9 mouse cellular contexts compared by ENCODE assay signal in the genomic region with DNA sequence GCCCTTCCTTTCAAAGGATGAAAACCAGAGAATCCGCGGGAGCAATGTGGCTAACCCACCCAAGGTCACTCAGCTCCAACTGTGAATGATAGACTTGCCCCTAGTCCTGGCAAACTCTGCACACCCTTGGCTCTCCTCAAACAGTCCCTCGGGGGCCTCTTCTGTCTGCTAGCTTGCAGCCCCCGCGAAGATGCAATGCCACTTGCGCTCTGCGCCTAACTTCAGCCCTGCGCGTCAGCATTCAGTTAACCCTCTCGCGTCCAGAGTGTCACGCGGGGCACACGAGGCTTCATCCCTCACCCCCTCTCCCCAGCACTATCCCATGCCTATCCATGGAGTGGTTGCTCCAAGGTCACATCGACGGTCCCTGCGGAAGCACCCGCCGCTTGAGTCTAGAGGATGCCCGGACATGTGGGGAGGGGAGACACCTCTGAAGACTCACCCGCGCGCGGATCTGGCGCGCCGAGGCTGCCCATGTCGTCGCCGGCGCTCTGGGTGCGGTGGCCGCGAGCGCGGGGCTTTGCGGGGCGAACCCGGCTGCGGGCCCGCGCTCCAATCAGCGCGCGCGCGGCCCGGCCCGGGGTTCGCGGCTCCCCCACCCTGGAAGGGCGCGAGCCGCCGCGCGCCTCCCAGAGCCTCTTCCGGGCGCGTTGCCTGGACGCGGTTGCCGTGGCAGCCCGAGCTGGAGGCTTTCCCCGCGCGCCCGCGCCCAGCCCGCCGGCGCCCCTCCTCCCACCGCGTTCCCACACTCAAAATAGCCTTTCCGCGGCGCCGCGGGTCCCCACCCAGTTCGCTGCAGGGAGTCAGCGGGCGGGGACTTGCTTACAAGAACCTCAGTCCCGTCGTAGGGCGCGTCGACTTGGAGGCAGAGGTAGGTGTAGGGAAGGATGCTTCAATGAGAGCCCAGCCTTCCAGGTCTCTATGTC. TPM values are rescaled to one million over a fixed set of nuclear protein-coding genes. Genes with fewer than 3 reads are reported as not detected.
DNase-seq lines count a peak whose midpoint lies in the region; ATAC-seq and TF ChIP-seq lines count a peak whose summit lies in the region.
"Had no signal": no experiment of that assay in that cellular context is flagged by ENCODE, and none has a peak within 500 bp of the region (broad histone marks: within the 10 kb centered on the region; RNA-seq: fewer than 3 reads in every experiment).

No protein-coding gene starts in this region.

- H3K27me3 ChIP-seq in erythroblast, embryonic 14.5 days (ENCODE audit: control insufficient read depth): peaks cover 31% of the 10 kb centered on the region
- peaks cover 71% of the 10 kb centered on the region for H3K27me3 ChIP-seq in embryonic facial prominence, embryonic 10.5 days (replicated peaks; ENCODE audit: low read depth, poor library complexity, severe bottlenecking)
- no peaks in the 10 kb centered on the region for H3K27me3 ChIP-seq in heart, adult 2 months (ENCODE audit: control insufficient read depth, insufficient read depth, low read length)
- no peaks in the 10 kb centered on the region for H3K27me3 ChIP-seq in kidney, adult 2 months (replicated peaks; ENCODE audit: control insufficient read depth, insufficient read depth, low read length)
- peaks cover 19% of the 10 kb centered on the region for H3K27me3 ChIP-seq in midbrain, embryonic 13.5 days
- H3K27me3 ChIP-seq in stomach, embryonic 15.5 days (replicated peaks): 0 out of 2 replicates have a peak, but pooled peaks cover 5% of the 10 kb centered on the region

- H3K9me3 ChIP-seq in erythroblast, embryonic 14.5 days (ENCODE audit: control insufficient read depth, low read length): no peaks in the 10 kb centered on the region
- no peaks in the 10 kb centered on the region for H3K9me3 ChIP-seq in embryonic facial prominence, embryonic 10.5 days
- H3K9me3 ChIP-seq in midbrain, embryonic 13.5 days: no peaks in the 10 kb centered on the region
- no peaks in the 10 kb centered on the region for H3K9me3 ChIP-seq in stomach, embryonic 15.5 days

- H3K36me3 ChIP-seq in erythroblast, embryonic 14.5 days (ENCODE audit: control insufficient read depth): no peaks in the 10 kb centered on the region
- H3K36me3 ChIP-seq in embryonic facial prominence, embryonic 10.5 days (replicated peaks): no peaks in the 10 kb centered on the region
- no peaks in the 10 kb centered on the region for H3K36me3 ChIP-seq in heart, adult 2 months (ENCODE audit: control insufficient read depth, insufficient read depth, low read length)
- H3K36me3 ChIP-seq in kidney, adult 2 months (ENCODE audit: control insufficient read depth, insufficient read depth, low read length): no peaks in the 10 kb centered on the region
- no peaks in the 10 kb centered on the region for H3K36me3 ChIP-seq in midbrain, embryonic 13.5 days
- no peaks in the 10 kb centered on the region for H3K36me3 ChIP-seq in stomach, embryonic 15.5 days

- peak overlapping the region; percentile 90 for H3K4me2 ChIP-seq in midbrain, embryonic 13.5 days (replicated peaks)
- H3K4me2 ChIP-seq in stomach, embryonic 15.5 days: peak overlapping the region; percentile 95

- H3K4me1 ChIP-seq in erythroblast, embryonic 14.5 days (ENCODE audit: control insufficient read depth): no peaks in the 10 kb centered on the region
- peaks cover 46% of the 10 kb centered on the region for H3K4me1 ChIP-seq in embryonic facial prominence, embryonic 10.5 days
- peaks cover 3% of the 10 kb centered on the region; the same call in 1 of the 2 replicates for H3K4me1 ChIP-seq in heart, adult 2 months (ENCODE audit: control insufficient read depth, insufficient read depth, low read length)
- peaks cover 14% of the 10 kb centered on the region for H3K4me1 ChIP-seq in kidney, adult 2 months (ENCODE audit: control insufficient read depth, insufficient read depth, low read length)
- H3K4me1 ChIP-seq in midbrain, embryonic 13.5 days (replicated peaks): peaks cover 17% of the 10 kb centered on the region
- peaks cover 8% of the 10 kb centered on the region; the same call in 1 of the 2 replicates for H3K4me1 ChIP-seq in stomach, embryonic 15.5 days

- no peak for TF ChIP-seq CTCF in heart, adult 2 months (IDR thresholded peaks at IDR 0.05)
- TF ChIP-seq CTCF in kidney, adult 2 months (conservative IDR thresholded peaks at IDR 0.05; ENCODE audit: insufficient read depth, insufficient read length, low read depth, low read length): no peak

- H3K27ac ChIP-seq in embryonic facial prominence, embryonic 10.5 days (replicated peaks): peak overlapping the region; percentile 66
- H3K27ac ChIP-seq in heart, adult 2 months: peak overlapping the region; percentile 58
- peak overlapping the region; percentile 82 for H3K27ac ChIP-seq in kidney, adult 2 months (ENCODE audit: insufficient read depth, low read depth, low read length)
- no peak overlapping the region for H3K27ac ChIP-seq in midbrain, embryonic 13.5 days
- H3K27ac ChIP-seq in stomach, embryonic 15.5 days: no peak overlapping the region

- WGBS in embryonic facial prominence, embryonic 10.5 days: under 1% methylated on average over 87 of the region's 87 CpGs
- WGBS in heart, adult 2 months: under 1% methylated on average over 67 of the region's 87 CpGs
- under 1% methylated on average over 87 of the region's 87 CpGs for WGBS in kidney, adult 2 months
- under 1% methylated on average over 86 of the region's 87 CpGs for WGBS in midbrain, embryonic 13.5 days
- WGBS in stomach, embryonic 15.5 days: under 1% methylated on average over 87 of the region's 87 CpGs

- no peak for TF ChIP-seq POLR2A in heart, adult 2 months (IDR thresholded peaks at IDR 0.05; ENCODE audit: insufficient read depth, low read depth, low read length)
- no peak for TF ChIP-seq POLR2A in kidney, adult 2 months (IDR thresholded peaks at IDR 0.05; ENCODE audit: low read depth, low read length)

- peak overlapping the region; percentile 32 for H3K4me3 ChIP-seq in erythroblast, embryonic 14.5 days (replicated peaks)
- peak overlapping the region; percentile 65 for H3K4me3 ChIP-seq in embryonic facial prominence, embryonic 10.5 days
- H3K4me3 ChIP-seq in heart, adult 2 months: peak overlapping the region; percentile 62
- peak overlapping the region; percentile 75 for H3K4me3 ChIP-seq in kidney, adult 2 months (ENCODE audit: insufficient read depth, low read depth, low read length)
- peak overlapping the region; percentile 66 for H3K4me3 ChIP-seq in midbrain, embryonic 13.5 days (replicated peaks)
- H3K4me3 ChIP-seq in stomach, embryonic 15.5 days (replicated peaks): peak overlapping the region; percentile 59

- peak; percentile 61 for DNase-seq in embryonic facial prominence, embryonic 10.5 days (ENCODE audit: low spot score)
- DNase-seq in heart, adult 2 months: peak; percentile 86 to 88
- peak; percentile 82 for DNase-seq in kidney, adult 2 months
- DNase-seq in left cerebral cortex, postnatal 4 days: peak; percentile 67

- no peak for ATAC-seq in erythroblast, adult 5-6 weeks (replicated peaks; ENCODE audit: low FRiP score, poor library complexity, severe bottlenecking)
- ATAC-seq in midbrain, embryonic 13.5 days: peak; percentile 92
- ATAC-seq in stomach, embryonic 15.5 days (ENCODE audit: insufficient read depth, low FRiP score, low read depth): peak; percentile 76

- no peaks in the 10 kb centered on the region for H3K79me2 ChIP-seq in heart, adult 2 months (replicated peaks; ENCODE audit: control insufficient read depth, insufficient read depth, low read length)

- peak overlapping the region; percentile 43; the same call in 1 of the 2 replicates for H3K9ac ChIP-seq in heart, adult 2 months (ENCODE audit: low read depth, low read length)
- H3K9ac ChIP-seq in midbrain, embryonic 13.5 days (replicated peaks): peak overlapping the region; percentile 69
- peak overlapping the region; percentile 29; the same call in 1 of the 2 replicates for H3K9ac ChIP-seq in stomach, embryonic 15.5 days

- intact Hi-C loops in heart, adult 2 months (cut with DNase I): no loop called here
- intact Hi-C loops in left cerebral cortex, postnatal 4 days (cut with DNase I): no loop called here

- TF ChIP-seq EP300 in heart, adult 2 months (IDR thresholded peaks at IDR 0.05; ENCODE audit: insufficient read depth, low read depth, low read length): no peak

RNA-seq across cellular contexts. Expression of a gene that starts 1.2 kb away (rescaled TPM):
- not detected in 2 replicates for polyA plus RNA-seq in erythroblast, embryonic 14.5 days (2012)
- total RNA-seq in erythroblast, adult 5-6 weeks (2015; ENCODE audit: low replicate concordance): not detected in 2 replicates
- total RNA-seq in erythroblast, adult 5-6 weeks (2017; ENCODE audit: low replicate concordance): not detected in 2 replicates
- polyA plus RNA-seq in embryonic facial prominence, embryonic 10.5 days (2016; fragmentation: Nextera tagmentation; extraction: Ambion mirVana): 1.9 and 2.6 TPM in 2 replicates
- total RNA-seq in heart, adult 2 months (2021): 10 to 100 TPM; 30.7 to 32.6 TPM
- 7.0 and 9.0 TPM in 2 replicates for polyA plus RNA-seq in heart, adult 2 months (2012; rRNA removed)
- 11.1 and 12.4 TPM in 2 replicates for polyA plus RNA-seq in kidney, adult 2 months (2012; rRNA removed)
- 10 to 100 TPM; 61.8 to 65.9 TPM for total RNA-seq in left cerebral cortex, postnatal 4 days (2021)
- polyA plus RNA-seq in midbrain, embryonic 13.5 days (2015; fragmentation: Nextera tagmentation; extraction: Ambion mirVana): 4.0 and 5.1 TPM in 2 replicates
- 16.2 and 16.7 TPM in 2 replicates for polyA plus RNA-seq in stomach, embryonic 15.5 days (2015; fragmentation: Nextera tagmentation; extraction: Ambion mirVana)
- total RNA-seq: neutrophil, adult 5-6 weeks had no signal

Comparison
In these comparisons a context has a peak if more than half of its experiments do, and no peak if none do; other contexts are left out.
1. H3K27ac ChIP-seq: peak in embryonic facial prominence, embryonic 10.5 days (single experiment), heart, adult 2 months (single experiment) and kidney, adult 2 months (single experiment); none in midbrain, embryonic 13.5 days (single experiment) and stomach, embryonic 15.5 days (single experiment).
2. Peak in every context shown above with its lines, with median percentiles within 50 percentile points of each other: H3K4me3 ChIP-seq, DNase-seq and H3K9ac ChIP-seq.